Comparison of ENCODE assay signal across 7 mouse cellular contexts in genomic region chr4:83051634-83052577, GRCm38 (mm10). TPM values are rescaled to one million over a fixed set of nuclear protein-coding genes. Genes with fewer than 3 reads are reported as not detected.
DNase-seq lines count a peak whose midpoint lies in the region; ATAC-seq and TF ChIP-seq lines count a peak whose summit lies in the region.

Frem1 (minus strand) TSS chr4:83052339.

- ATAC-seq in embryonic facial prominence, embryonic 15.5 days (ENCODE audit: insufficient number of reproducible peaks, low FRiP score, low TSS enrichment, low read depth): peak; percentile 79; the same call in 1 of the 2 replicates
- peak; percentile 77 for ATAC-seq in heart, embryonic 15.5 days (replicated peaks; ENCODE audit: insufficient number of reproducible peaks, insufficient read depth, low FRiP score, low read depth)
- peak; percentile 90 for ATAC-seq in kidney, embryonic 15.5 days (replicated peaks; ENCODE audit: low FRiP score)
- peak; percentile 87 for ATAC-seq in lung, postnatal 0 days

- TF ChIP-seq EP300 in lung, postnatal 0 days (IDR thresholded peaks at IDR 0.05): no peak

- no peak for TF ChIP-seq CTCF in lung, postnatal 0 days (IDR thresholded peaks at IDR 0.05)

- H3K27ac ChIP-seq in embryonic facial prominence, embryonic 15.5 days (replicated peaks): peak within 1 kb of the TSS; percentile 84
- H3K27ac ChIP-seq in heart, embryonic 15.5 days: peak within 1 kb of the TSS; percentile 12
- H3K27ac ChIP-seq in kidney, embryonic 15.5 days: peak within 1 kb of the TSS; percentile 75
- H3K27ac ChIP-seq in lung, postnatal 0 days (ENCODE audit: low read length): peak within 1 kb of the TSS; percentile 78

- WGBS in embryonic facial prominence, embryonic 15.5 days: 2% methylated on average over 24 of the region's 24 CpGs
- WGBS in heart, embryonic 15.5 days: 4% methylated on average over 24 of the region's 24 CpGs
- 2% methylated on average over 24 of the region's 24 CpGs for WGBS in kidney, embryonic 15.5 days
- WGBS in lung, postnatal 0 days: 2% methylated on average over 24 of the region's 24 CpGs

- H3K27me3 ChIP-seq in embryonic facial prominence, embryonic 15.5 days: no peaks in the 10 kb centered on the region
- no peaks in the 10 kb centered on the region for H3K27me3 ChIP-seq in heart, embryonic 15.5 days
- no peaks in the 10 kb centered on the region for H3K27me3 ChIP-seq in kidney, embryonic 15.5 days
- no peaks in the 10 kb centered on the region for H3K27me3 ChIP-seq in lung, postnatal 0 days (replicated peaks; ENCODE audit: insufficient read depth, low read length)

- peak; percentile 41 for DNase-seq in adrenal gland, postnatal 14 days
- DNase-seq in lung, postnatal 0 days (ENCODE audit: low spot score): peak; percentile 90
- peak; percentile 52 for DNase-seq in ovary, postnatal 36 days (ENCODE audit: low spot score)
- DNase-seq in cerebellum, adult 18-20 months: no peak

- H3K36me3 ChIP-seq in embryonic facial prominence, embryonic 15.5 days: no peaks in the 10 kb centered on the region
- H3K36me3 ChIP-seq in heart, embryonic 15.5 days: no peaks in the 10 kb centered on the region
- no peaks in the 10 kb centered on the region for H3K36me3 ChIP-seq in kidney, embryonic 15.5 days
- H3K36me3 ChIP-seq in lung, postnatal 0 days (ENCODE audit: insufficient read depth, low read length): no peaks in the 10 kb centered on the region

- H3K4me2 ChIP-seq in embryonic facial prominence, embryonic 15.5 days (replicated peaks): peak within 1 kb of the TSS; percentile 52
- peak within 1 kb of the TSS; percentile 59 for H3K4me2 ChIP-seq in heart, embryonic 15.5 days
- peak within 1 kb of the TSS; percentile 60 for H3K4me2 ChIP-seq in kidney, embryonic 15.5 days
- H3K4me2 ChIP-seq in lung, postnatal 0 days (replicated peaks; ENCODE audit: low read depth, low read length): peak within 1 kb of the TSS; percentile 48

- peaks cover 37% of the 10 kb centered on the region for H3K4me1 ChIP-seq in embryonic facial prominence, embryonic 15.5 days
- peaks cover 43% of the 10 kb centered on the region for H3K4me1 ChIP-seq in heart, embryonic 15.5 days (replicated peaks)
- peaks cover 55% of the 10 kb centered on the region for H3K4me1 ChIP-seq in kidney, embryonic 15.5 days
- H3K4me1 ChIP-seq in lung, postnatal 0 days (ENCODE audit: insufficient read depth, low read depth, low read length): no peaks in the 10 kb centered on the region

- no peaks in the 10 kb centered on the region for H3K9me3 ChIP-seq in embryonic facial prominence, embryonic 15.5 days (replicated peaks)
- H3K9me3 ChIP-seq in heart, embryonic 15.5 days (replicated peaks): no peaks in the 10 kb centered on the region
- H3K9me3 ChIP-seq in kidney, embryonic 15.5 days (replicated peaks): no peaks in the 10 kb centered on the region
- H3K9me3 ChIP-seq in lung, postnatal 0 days (ENCODE audit: low read length): no peaks in the 10 kb centered on the region

- H3K4me3 ChIP-seq in embryonic facial prominence, embryonic 15.5 days (replicated peaks): peak within 1 kb of the TSS; percentile 51
- peak within 1 kb of the TSS; percentile 44 for H3K4me3 ChIP-seq in heart, embryonic 15.5 days
- H3K4me3 ChIP-seq in kidney, embryonic 15.5 days (replicated peaks): peak within 1 kb of the TSS; percentile 50
- H3K4me3 ChIP-seq in lung, postnatal 0 days (ENCODE audit: low read depth, low read length): peak within 1 kb of the TSS; percentile 33

- peak within 1 kb of the TSS; percentile 33; the same call in 1 of the 2 replicates for H3K9ac ChIP-seq in embryonic facial prominence, embryonic 15.5 days
- H3K9ac ChIP-seq in heart, embryonic 15.5 days: peak within 1 kb of the TSS; percentile 26; the same call in 1 of the 2 replicates
- H3K9ac ChIP-seq in kidney, embryonic 15.5 days: peak within 1 kb of the TSS; percentile 46
- H3K9ac ChIP-seq in lung, postnatal 0 days (replicated peaks; ENCODE audit: low read depth): peak within 1 kb of the TSS; percentile 42

RNA-seq across cellular contexts. Expression of gene Frem1, which starts in this region (rescaled TPM):
- 2.2 and 3.4 TPM in 2 replicates for total RNA-seq in adrenal gland, postnatal 14 days (2021)
- polyA plus RNA-seq in embryonic facial prominence, embryonic 15.5 days (2015; fragmentation: Nextera tagmentation; extraction: Ambion mirVana): 13.9 and 14.1 TPM in 2 replicates
- 3.5 and 4.4 TPM in 2 replicates for polyA plus RNA-seq in heart, embryonic 15.5 days (2015; fragmentation: Nextera tagmentation; extraction: Ambion mirVana)
- polyA plus RNA-seq in kidney, embryonic 15.5 days (2015; fragmentation: Nextera tagmentation; extraction: Ambion mirVana): 23.9 and 24.3 TPM in 2 replicates
- polyA plus RNA-seq in lung, postnatal 0 days (2015; fragmentation: Nextera tagmentation; extraction: Ambion mirVana): 14.3 and 16.2 TPM in 2 replicates

Comparison
In these comparisons a context has a peak if more than half of its experiments do, and no peak if none do; other contexts are left out.
1. DNase-seq: peak in adrenal gland, postnatal 14 days (single experiment), lung, postnatal 0 days (single experiment) and ovary, postnatal 36 days (single experiment); none in cerebellum, adult 18-20 months (0 of 2).
2. H3K27ac ChIP-seq: peak in every context shown above with its lines; median percentile 84 in embryonic facial prominence, embryonic 15.5 days; 78 in lung, postnatal 0 days; 75 in kidney, embryonic 15.5 days; 12 in heart, embryonic 15.5 days.
3. Peak in every context shown above with its lines, with median percentiles within 50 percentile points of each other: ATAC-seq, H3K4me2 ChIP-seq, H3K4me3 ChIP-seq and H3K9ac ChIP-seq.